Mouse (Mus musculus): Measurements from ENCODE around the gene Zfp821. TPM values are rescaled to one million over a fixed set of nuclear protein-coding genes. Genes with fewer than 3 reads are reported as not detected.

Gene Zfp821
- 11.2 TPM for polyA plus RNA-seq (2014; fragmentation: Illumina TruSeq; extraction: RNeasy Lipid Tissue Mini Kit (QIAGEN cat#74804); ENCODE audit: low read depth, low replicate concordance)

DNA sequence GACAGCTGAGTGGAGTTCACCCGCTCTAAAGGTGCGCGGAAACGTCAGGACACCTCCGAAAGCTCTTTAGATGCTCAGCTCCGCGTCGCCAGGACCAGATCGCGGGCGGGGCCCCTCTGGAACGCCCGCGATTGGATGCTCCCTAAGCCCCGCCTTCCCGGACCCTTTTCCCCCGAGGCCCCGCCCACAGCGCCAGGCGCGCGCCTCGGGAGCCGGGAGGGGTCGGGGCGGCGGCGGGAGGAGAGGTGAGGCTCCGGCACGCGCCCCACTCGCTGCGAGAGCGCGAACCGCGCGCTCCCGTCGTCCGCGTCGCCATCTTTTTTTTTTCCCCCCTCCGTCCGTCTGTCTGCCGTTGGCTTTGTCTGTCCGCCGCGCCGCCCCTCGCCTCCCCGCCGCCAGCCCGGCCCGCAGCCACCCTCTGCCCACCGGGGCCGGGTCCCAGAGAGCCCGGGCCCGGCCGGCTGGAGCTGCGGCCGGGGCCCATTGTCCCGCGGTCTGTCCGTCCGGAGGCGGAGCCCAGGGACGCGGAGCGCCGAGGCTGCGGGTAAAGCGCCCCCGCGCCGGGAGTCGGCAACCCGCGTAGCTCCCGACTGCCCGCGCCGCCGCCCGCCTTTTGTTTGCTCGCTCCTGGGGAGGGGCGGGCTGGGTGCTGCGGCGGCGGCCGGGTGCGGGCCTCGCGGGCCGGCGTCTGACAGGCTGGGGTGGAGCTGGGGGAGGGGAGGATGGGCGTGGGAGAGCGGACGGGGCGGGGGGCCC is at the start of gene Zfp821:
Gene Zfp821, plus strand, starts transcription at position 227 of the 756 bp plus-strand sequence.

DNA sequence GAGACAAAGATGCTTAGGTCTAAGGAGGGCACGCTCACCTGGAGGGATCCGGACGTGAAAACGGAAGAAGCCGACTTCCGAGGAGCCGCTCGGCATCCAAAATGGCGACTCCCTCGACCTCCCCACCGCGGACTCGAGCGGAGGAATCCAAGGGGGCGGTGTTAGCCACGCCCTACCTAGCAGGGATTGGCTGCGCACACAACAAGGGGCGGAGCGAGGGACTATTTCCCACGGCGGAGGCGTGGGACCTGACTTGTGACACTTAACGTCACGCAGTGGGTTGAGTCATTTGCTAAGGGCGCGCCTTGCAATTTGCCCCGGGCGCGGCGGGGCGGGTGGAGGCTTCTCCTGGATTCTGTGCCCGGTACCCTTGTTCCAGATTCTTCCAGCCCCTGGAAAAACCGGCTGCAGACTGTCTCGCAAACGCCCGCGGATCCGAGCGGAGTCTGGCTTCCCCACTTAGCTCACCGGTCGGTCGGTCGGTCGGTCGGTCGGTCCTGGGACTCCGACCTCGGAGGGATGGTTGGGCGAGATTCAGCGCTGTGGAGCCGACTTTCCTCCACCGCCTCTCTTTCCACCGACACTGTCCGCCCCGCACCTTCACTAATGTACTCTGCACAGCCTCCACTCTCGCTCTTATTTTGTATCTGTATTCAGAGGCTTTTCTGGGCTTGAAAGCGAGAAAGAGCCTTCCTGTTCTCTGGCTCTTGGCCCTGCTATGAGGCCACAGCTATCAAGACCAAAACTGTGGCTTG is 12.0 kb upstream of the Zfp821 start, which contains the start of gene Ist1:
Gene Ist1, minus strand, starts transcription at position 115 of the 755 bp plus-strand sequence.

DNA sequence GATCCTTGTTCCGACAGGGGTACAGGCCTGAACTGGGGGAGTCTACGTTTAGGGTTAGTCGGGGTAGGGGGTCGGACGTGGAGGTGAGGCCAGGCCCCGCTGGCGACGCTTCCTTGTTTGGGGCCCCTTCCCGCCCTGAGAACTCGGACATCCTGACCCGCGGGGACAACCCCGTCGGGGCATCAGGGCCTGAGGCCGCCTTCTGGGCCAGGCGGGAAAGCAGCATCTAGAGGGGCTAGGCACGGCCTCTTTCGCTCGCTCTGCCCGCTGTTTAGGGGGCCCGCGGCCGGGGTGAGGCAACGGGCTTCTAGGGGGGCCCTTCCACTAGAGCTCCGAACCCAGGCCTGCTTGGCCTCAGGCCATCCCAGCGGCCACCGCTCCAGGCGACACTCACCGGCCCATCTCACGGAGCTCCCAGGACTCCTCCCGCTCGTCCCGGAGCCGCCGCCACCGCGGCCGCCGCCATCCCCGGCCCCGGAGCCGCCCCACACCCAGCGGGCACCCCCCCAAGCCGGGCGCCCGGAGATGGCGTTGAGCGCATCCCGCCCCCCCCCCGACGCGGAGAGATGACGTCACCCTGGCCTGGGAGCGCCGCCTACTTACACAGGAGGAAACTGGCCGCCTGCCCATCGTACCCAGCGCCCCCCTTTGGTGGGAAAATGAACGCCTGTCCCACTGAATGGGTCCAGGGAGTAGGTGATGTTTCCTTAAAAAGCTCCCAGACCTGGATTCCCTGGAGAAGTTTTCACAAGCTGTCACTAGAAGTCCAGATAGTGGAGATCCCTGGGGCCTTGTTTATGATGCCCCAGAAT is 32.1 kb downstream of the Zfp821 start, which contains the start of gene Atxn1l:
Gene Atxn1l, minus strand, starts transcription at position 503 of the 812 bp plus-strand sequence.

Other genes with a start within 250 kb of the Zfp821 start
- 7.3 TPM for gene Pmfbp1, start 211.5 kb upstream of the Zfp821 start, polyA plus RNA-seq (2014; fragmentation: Illumina TruSeq; extraction: RNeasy Lipid Tissue Mini Kit (QIAGEN cat#74804); ENCODE audit: low read depth, low replicate concordance)
- 16.6 TPM for gene Dhx38, start 139.7 kb upstream of the Zfp821 start, polyA plus RNA-seq (2014; fragmentation: Illumina TruSeq; extraction: RNeasy Lipid Tissue Mini Kit (QIAGEN cat#74804); ENCODE audit: low read depth, low replicate concordance)
- 12.3 TPM for gene Txnl4b, start 139.7 kb upstream of the Zfp821 start, polyA plus RNA-seq (2014; fragmentation: Illumina TruSeq; extraction: RNeasy Lipid Tissue Mini Kit (QIAGEN cat#74804); ENCODE audit: low read depth, low replicate concordance)
- 1,860 TPM for gene Hp, start 126.4 kb upstream of the Zfp821 start, polyA plus RNA-seq (2014; fragmentation: Illumina TruSeq; extraction: RNeasy Lipid Tissue Mini Kit (QIAGEN cat#74804); ENCODE audit: low read depth, low replicate concordance)
- 18.5 TPM for gene Dhodh, start 96.9 kb upstream of the Zfp821 start, polyA plus RNA-seq (2014; fragmentation: Illumina TruSeq; extraction: RNeasy Lipid Tissue Mini Kit (QIAGEN cat#74804); ENCODE audit: low read depth, low replicate concordance)
- 1.2 TPM for gene Pkd1l3, start 91.0 kb upstream of the Zfp821 start, polyA plus RNA-seq (2014; fragmentation: Illumina TruSeq; extraction: RNeasy Lipid Tissue Mini Kit (QIAGEN cat#74804); ENCODE audit: low read depth, low replicate concordance)
- 74.1 TPM for gene Ist1, start 12.3 kb upstream of the Zfp821 start, polyA plus RNA-seq (2014; fragmentation: Illumina TruSeq; extraction: RNeasy Lipid Tissue Mini Kit (QIAGEN cat#74804); ENCODE audit: low read depth, low replicate concordance)
- 14.7 TPM for gene Atxn1l, start 32.2 kb downstream of the Zfp821 start, polyA plus RNA-seq (2014; fragmentation: Illumina TruSeq; extraction: RNeasy Lipid Tissue Mini Kit (QIAGEN cat#74804); ENCODE audit: low read depth, low replicate concordance)
- gene Ap1g1, start 73.0 kb downstream of the Zfp821 start, polyA plus RNA-seq (2014; fragmentation: Illumina TruSeq; extraction: RNeasy Lipid Tissue Mini Kit (QIAGEN cat#74804); ENCODE audit: low read depth, low replicate concordance): 63.7 TPM
- gene Phlpp2, start 163.0 kb downstream of the Zfp821 start, polyA plus RNA-seq (2014; fragmentation: Illumina TruSeq; extraction: RNeasy Lipid Tissue Mini Kit (QIAGEN cat#74804); ENCODE audit: low read depth, low replicate concordance): 6.2 TPM